Mouse (Mus musculus) hindbrain, embryonic 16.5 days (tissue): ENCODE results near the gene Kif19a. TPM values are rescaled to one million over a fixed set of nuclear protein-coding genes. Genes with fewer than 3 reads are reported as not detected.

Experiments used
- ATAC-seq: fragments of 200-750 bp; cut with Nextera tagmentation; 2 replicates; pipeline ENCODE4 v1.8.0; 2017; ENCODE audit warnings: moderate TSS enrichment, moderate library complexity
- H3K27ac ChIP-seq: fragments of 300-500 bp; sonication (generic); 2 replicates; pipeline ENCODE4 v1.5.1; 2014; ENCODE audit warnings: low read depth, mild to moderate bottlenecking, control low read depth, low read length, moderate library complexity
- H3K27me3 ChIP-seq: fragments of 300-500 bp; sonication (generic); replicated peaks from 2 replicates; pipeline ENCODE4 v1.6.1; 2014; ENCODE audit warnings: low read length; ENCODE audit not compliant: control insufficient read depth, insufficient read depth
- H3K36me3 ChIP-seq: fragments of 300-500 bp; sonication (generic); 2 replicates; pipeline ENCODE4 v1.6.1; 2014; ENCODE audit warnings: mild to moderate bottlenecking, low read length, moderate library complexity, mixed read lengths; ENCODE audit not compliant: control insufficient read depth, insufficient read depth
- H3K4me1 ChIP-seq: fragments of 300-500 bp; sonication (generic); 2 replicates; pipeline ENCODE4 v1.6.1; 2014; ENCODE audit warnings: low read depth, low read length; ENCODE audit not compliant: control insufficient read depth, insufficient read depth
- H3K4me2 ChIP-seq: fragments of 300-500 bp; sonication (generic); 2 replicates; pipeline ENCODE4 v1.6.1; 2014; ENCODE audit warnings: mild to moderate bottlenecking, low read length, control low read depth, moderate library complexity
- H3K4me3 ChIP-seq: fragments of 300-500 bp; sonication (generic); 2 replicates; pipeline ENCODE4 v1.5.1; 2014; ENCODE audit warnings: mild to moderate bottlenecking, low read length, control low read depth, moderate library complexity
- H3K9ac ChIP-seq: fragments of 300-500 bp; sonication (generic); 2 replicates; pipeline ENCODE4 v1.6.1; 2014; ENCODE audit warnings: low read depth, mild to moderate bottlenecking, control low read depth, low read length, moderate library complexity
- H3K9me3 ChIP-seq: fragments of 300-500 bp; sonication (generic); 2 replicates; pipeline ENCODE4 v1.6.1; 2014; ENCODE audit warnings: mild to moderate bottlenecking, low read length, moderate library complexity; ENCODE audit not compliant: control insufficient read depth
- WGBS: fragments of 180-500 bp; shearing (Covaris S2); extraction: QIAGEN DNeasy Blood & Tissue Kit; methylation state at CpG from one replicate; pipeline ENCODE4 v1.1.7; 2014; 5-methylcytosine and 5-hydroxymethylcytosine counted together
- polyA plus RNA-seq: library from polyadenylated mRNA; unstranded; fragments of >200 nt; fragmentation: Nextera tagmentation; extraction: Ambion mirVana; gene quantifications from 2 replicates; pipeline ENCODE4 v1.2.1, GENCODE M21; 2015

Gene Kif19a
- polyA plus RNA-seq, 1 experiment from 2014 or later: 0.69 TPM

- 84% methylated on average over 7 of the region's 7 CpGs for WGBS
- Histone ChIP-seq H3K9me3 (no peaks in the 10 kb centered on the region), H3K27me3 (peaks cover 3% of the 10 kb centered on the region; the same call in 1 of the 2 replicates), H3K27ac (no peak overlapping the region; the same call in 1 of the 2 replicates), H3K4me2 (no peak overlapping the region), H3K36me3 (no peaks in the 10 kb centered on the region), H3K4me1 (peaks cover 34% of the 10 kb centered on the region), H3K9ac (no peak overlapping the region), H3K4me3 (no peak overlapping the region)
- ATAC-seq: no peak
Observed at GRCm38 (mm10) chr11:114797176-114797575, 32.0 kb downstream of the Kif19a start.

DNA sequence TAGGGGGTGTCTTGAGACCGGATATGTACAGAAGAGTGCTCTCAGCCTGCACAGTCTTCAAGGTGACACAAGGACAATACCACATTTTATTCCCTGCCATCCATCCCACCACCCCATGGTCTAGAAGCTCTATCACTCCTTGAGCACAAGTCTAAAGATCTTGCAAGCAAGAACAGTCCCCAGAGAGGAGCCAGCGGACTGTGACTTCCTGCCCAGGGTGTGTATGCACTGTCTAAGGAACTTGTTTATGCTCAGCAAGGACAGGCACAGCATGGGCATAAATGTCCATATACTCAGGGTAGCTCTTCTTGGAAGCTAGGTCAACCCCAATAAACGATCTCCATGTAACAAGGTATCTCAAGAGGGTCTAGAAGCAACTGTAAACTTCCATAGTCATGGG is 32.8 kb downstream of the Kif19a start:
- WGBS: 96% methylated on average over 3 of the region's 3 CpGs
- H3K9ac ChIP-seq: no peak overlapping the region
- H3K4me3 ChIP-seq: no peak overlapping the region
- H3K27me3 ChIP-seq: peaks cover 3% of the 10 kb centered on the region; the same call in 1 of the 2 replicates
- H3K36me3 ChIP-seq: no peaks in the 10 kb centered on the region
- no peak overlapping the region for H3K4me2 ChIP-seq
- no peak for ATAC-seq
- H3K27ac ChIP-seq: no peak overlapping the region
- no peaks in the 10 kb centered on the region for H3K9me3 ChIP-seq
- H3K4me1 ChIP-seq: peaks cover 31% of the 10 kb centered on the region

DNA sequence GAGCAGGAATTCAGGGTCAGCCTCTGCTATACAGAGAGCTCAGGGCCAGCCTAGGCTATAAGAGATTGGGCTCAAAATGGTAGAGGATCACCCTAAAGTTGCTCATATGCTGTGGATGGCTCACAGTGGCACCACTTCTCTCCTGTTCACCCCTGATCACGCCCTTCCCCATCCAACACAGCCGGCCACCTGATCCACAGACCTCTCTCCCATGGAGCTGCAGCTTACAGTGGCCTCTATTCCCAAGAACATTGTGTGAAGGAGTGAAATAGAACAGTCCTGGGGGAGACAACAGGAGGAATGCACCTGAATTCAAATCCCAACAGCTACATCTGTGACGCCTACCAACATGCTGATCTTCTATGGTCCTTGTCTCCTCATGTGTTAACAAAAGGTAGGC is 33.4 kb downstream of the Kif19a start, which contains the start of gene Gpr142:
Gene Gpr142 (plus strand): TSS at position 301 of the 400 bp plus-strand sequence.
- H3K36me3 ChIP-seq: no peaks in the 10 kb centered on the region
- H3K27ac ChIP-seq: no peak within 1 kb of the TSS
- ATAC-seq: no peak
- H3K27me3 ChIP-seq: peaks cover 3% of the 10 kb centered on the region; the same call in 1 of the 2 replicates
- peaks cover 28% of the 10 kb centered on the region for H3K4me1 ChIP-seq
- H3K9ac ChIP-seq: no peak within 1 kb of the TSS
- H3K4me2 ChIP-seq: no peak within 1 kb of the TSS
- WGBS: 98% methylated on average over 3 of the region's 3 CpGs
- H3K9me3 ChIP-seq: no peaks in the 10 kb centered on the region
- H3K4me3 ChIP-seq: no peak within 1 kb of the TSS

- Histone ChIP-seq H3K9me3 (no peaks in the 10 kb centered on the region), H3K27me3 (no peaks in the 10 kb centered on the region), H3K4me3 (no peak overlapping the region), H3K4me2 (no peak overlapping the region), H3K36me3 (no peaks in the 10 kb centered on the region), H3K9ac (no peak overlapping the region), H3K27ac (no peak overlapping the region), H3K4me1 (peaks cover 9% of the 10 kb centered on the region; the same call in 1 of the 2 replicates)
- ATAC-seq: no peak
- WGBS: 100% methylated on average over 1 of the region's 1 CpGs
Observed at GRCm38 (mm10) chr11:114801906-114802305, 36.7 kb downstream of the Kif19a start.

- H3K9ac ChIP-seq: peak overlapping the region; percentile 27; the same call in 1 of the 2 replicates
- H3K27me3 ChIP-seq: no peaks in the 10 kb centered on the region
- ATAC-seq: no peak
- H3K36me3 ChIP-seq: no peaks in the 10 kb centered on the region
- 69% methylated on average over 15 of the region's 15 CpGs for WGBS
- H3K4me1 ChIP-seq: peaks cover 9% of the 10 kb centered on the region; the same call in 1 of the 2 replicates
- H3K9me3 ChIP-seq: no peaks in the 10 kb centered on the region
- H3K27ac ChIP-seq: no peak overlapping the region
- no peak overlapping the region for H3K4me3 ChIP-seq
- H3K4me2 ChIP-seq: no peak overlapping the region
Observed at GRCm38 (mm10) chr11:114802540-114803267, 37.5 kb downstream of the Kif19a start.

GRCm38 (mm10) chr11:114803990-114804389 is 38.8 kb downstream of the Kif19a start:
- Histone ChIP-seq H3K4me2 (no peak overlapping the region), H3K9me3 (no peaks in the 10 kb centered on the region), H3K27me3 (no peaks in the 10 kb centered on the region), H3K9ac (no peak overlapping the region), H3K27ac (no peak overlapping the region), H3K36me3 (no peaks in the 10 kb centered on the region), H3K4me3 (no peak overlapping the region), H3K4me1 (peaks cover 9% of the 10 kb centered on the region; the same call in 1 of the 2 replicates)
- ATAC-seq: no peak
- WGBS: 29% methylated on average over 8 of the region's 8 CpGs

DNA sequence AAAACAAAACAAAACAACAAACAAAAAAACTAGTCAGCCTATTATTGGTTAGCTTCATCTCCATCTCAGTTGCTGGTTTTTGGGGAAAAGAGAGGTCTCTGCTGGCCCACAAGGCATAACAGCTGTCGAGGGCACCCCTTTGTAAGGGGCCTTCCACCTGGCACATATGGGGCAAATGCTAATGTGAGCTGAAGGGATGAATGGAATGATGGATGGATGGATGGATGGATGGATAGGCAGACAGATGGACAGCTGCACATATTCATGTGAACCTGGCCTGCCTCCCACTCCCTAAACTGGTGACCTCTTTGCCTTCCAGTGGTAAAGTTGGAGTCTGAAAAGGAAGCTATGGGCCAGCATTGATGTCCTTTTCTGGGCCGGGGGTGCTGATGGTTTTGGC is 41.8 kb downstream of the Kif19a start:
- 32% methylated on average over 2 of the region's 2 CpGs for WGBS
- no peak overlapping the region for H3K27ac ChIP-seq

DNA sequence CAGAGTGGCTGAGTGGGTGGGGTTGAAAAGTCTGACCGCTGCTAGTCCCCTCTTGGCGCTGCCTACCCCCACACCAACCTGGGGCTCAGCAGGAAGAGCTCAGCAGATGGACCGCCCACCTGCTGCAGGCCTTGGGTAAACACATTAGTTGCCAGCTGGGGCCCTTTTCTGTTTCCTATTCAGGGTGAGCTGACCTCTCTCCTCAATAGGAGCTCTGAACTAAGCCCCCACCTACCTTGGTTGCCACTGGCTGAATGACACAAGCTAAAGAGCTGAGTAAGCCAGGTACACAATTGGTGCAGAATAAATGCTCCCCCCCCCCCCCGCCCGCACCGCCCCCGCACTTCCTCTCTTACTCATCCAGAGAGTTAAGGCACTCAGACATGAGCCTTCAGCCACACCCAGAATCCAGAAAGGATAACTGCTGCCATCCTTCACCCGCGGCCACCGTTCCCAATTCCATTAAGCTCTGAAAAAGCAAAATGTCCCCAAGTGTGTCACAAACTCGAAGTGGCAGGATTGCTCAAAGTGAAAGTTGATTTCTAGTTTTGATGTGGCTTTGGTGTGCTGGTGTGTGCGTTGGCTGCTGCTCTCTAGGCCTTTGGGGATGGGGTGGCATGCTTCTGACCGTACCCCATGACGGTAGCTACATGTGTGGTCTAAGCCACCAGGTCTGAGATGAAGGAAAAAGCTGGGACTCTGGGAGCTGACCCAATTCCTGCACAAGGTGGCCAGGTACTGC is 42.7 kb downstream of the Kif19a start:
- no peak for ATAC-seq
- Histone ChIP-seq H3K9me3 (no peaks in the 10 kb centered on the region), H3K4me1 (peaks cover 5% of the 10 kb centered on the region; the same call in 1 of the 2 replicates), H3K9ac (no peak overlapping the region), H3K4me2 (no peak overlapping the region), H3K4me3 (no peak overlapping the region), H3K27ac (no peak overlapping the region), H3K36me3 (no peaks in the 10 kb centered on the region), H3K27me3 (no peaks in the 10 kb centered on the region)
- WGBS: 21% methylated on average over 14 of the region's 14 CpGs

More for the DNA sequence above, 41.8 kb downstream of the Kif19a start:
- Histone ChIP-seq H3K4me3 (no peak overlapping the region), H3K9me3 (no peaks in the 10 kb centered on the region), H3K27me3 (no peaks in the 10 kb centered on the region), H3K4me2 (no peak overlapping the region), H3K4me1 (peaks cover 9% of the 10 kb centered on the region; the same call in 1 of the 2 replicates), H3K36me3 (no peaks in the 10 kb centered on the region), H3K9ac (no peak overlapping the region)
- ATAC-seq: no peak

GRCm38 (mm10) chr11:114809371-114809770 is 44.2 kb downstream of the Kif19a start:
- Histone ChIP-seq H3K27ac (no peak overlapping the region), H3K36me3 (no peaks in the 10 kb centered on the region), H3K4me1 (no peaks in the 10 kb centered on the region), H3K4me3 (no peak overlapping the region), H3K27me3 (no peaks in the 10 kb centered on the region), H3K9ac (no peak overlapping the region), H3K9me3 (no peaks in the 10 kb centered on the region), H3K4me2 (no peak overlapping the region)
- no peak for ATAC-seq
- 88% methylated on average over 1 of the region's 1 CpGs for WGBS
